Mouse (Mus musculus): ENCODE measurements at regions not wholly inside any gene's neighbourhood (a gene's known extent, or its start where the extent isn't known, plus 50 kb on each side); places are given as distances from the start of the nearest gene placed in this dataset.

GRCm38 (mm10) chr13:51975801-51976601, 129.5 kb downstream of the Gadd45g start:
- DNase-seq: peak; percentile 43

- DNase-seq: no peak
Measured at GRCm38 (mm10) chr13:51976620-51977214, 130.2 kb downstream of the Gadd45g start.

GRCm38 (mm10) chr13:51979301-51979977, 133.0 kb downstream of the Gadd45g start:
- no peak for DNase-seq

GRCm38 (mm10) chr13:51980344-51980743, 133.9 kb downstream of the Gadd45g start:
- no peak for DNase-seq

GRCm38 (mm10) chr13:51983002-51983401, 136.5 kb downstream of the Gadd45g start:
- no peak for DNase-seq

GRCm38 (mm10) chr13:51983575-51983974, 137.1 kb downstream of the Gadd45g start:
- no peak for DNase-seq

GRCm38 (mm10) chr13:51991339-51991738, 144.9 kb downstream of the Gadd45g start:
- DNase-seq: no peak

- DNase-seq: no peak
Measured at GRCm38 (mm10) chr13:51992878-51993277, 146.4 kb downstream of the Gadd45g start.

- DNase-seq: no peak
Measured at GRCm38 (mm10) chr13:51996163-51996562, 149.7 kb downstream of the Gadd45g start.

GRCm38 (mm10) chr13:51998542-51998941, 152.1 kb downstream of the Gadd45g start:
- no peak for DNase-seq

- DNase-seq: no peak
Measured at GRCm38 (mm10) chr13:52001811-52002210, 155.3 kb downstream of the Gadd45g start.

GRCm38 (mm10) chr13:52003946-52004539, 157.6 kb downstream of the Gadd45g start:
- DNase-seq: no peak

- DNase-seq: no peak
Measured at GRCm38 (mm10) chr13:52007585-52008395, 161.3 kb downstream of the Gadd45g start.

GRCm38 (mm10) chr13:52009231-52009630, 162.8 kb downstream of the Gadd45g start:
- no peak for DNase-seq

GRCm38 (mm10) chr13:52009766-52010165, 163.3 kb downstream of the Gadd45g start:
- no peak for DNase-seq

- no peak for DNase-seq
Measured at GRCm38 (mm10) chr13:52011001-52011400, 164.5 kb downstream of the Gadd45g start.

GRCm38 (mm10) chr13:52013182-52013581, 166.7 kb downstream of the Gadd45g start:
- no peak for DNase-seq

GRCm38 (mm10) chr13:52013757-52014156, 167.3 kb downstream of the Gadd45g start:
- peak; percentile 84 for DNase-seq

GRCm38 (mm10) chr13:52014566-52014965, 168.1 kb downstream of the Gadd45g start:
- peak; percentile 69 for DNase-seq

- peak; percentile 61 for DNase-seq
Measured at GRCm38 (mm10) chr13:52015066-52015465, 168.6 kb downstream of the Gadd45g start.

- peak; percentile 64 for DNase-seq
Measured at GRCm38 (mm10) chr13:52015496-52015895, 169.0 kb downstream of the Gadd45g start.

GRCm38 (mm10) chr13:52017598-52018190, 171.2 kb downstream of the Gadd45g start:
- DNase-seq: no peak

Data from retina, postnatal 1 day (tissue).